Mouse (Mus musculus) liver, embryonic 14.5 days (tissue): ENCODE measurements around the gene Abcg1. TPM values are rescaled to one million over a fixed set of nuclear protein-coding genes. Genes with fewer than 3 reads are reported as not detected.

ENCODE experiments used
- ATAC-seq: fragments of 200-750 bp; cut with Nextera tagmentation; 2 replicates; pipeline ENCODE4 v1.8.0; 2017; ENCODE audit warnings: moderate number of reproducible peaks, mild to moderate bottlenecking, moderate library complexity; ENCODE audit not compliant: insufficient read depth
- DNase-seq, 3 experiments: peaks; one replicate each; pipeline ENCODE4 v3.0.0-alpha.2; 2012 to 2013; ENCODE audit warnings: low read depth in 3 of 3, low spot score in 3 of 3
- H3K27ac ChIP-seq: fragments of 300-500 bp; sonication (generic); 2 replicates; pipeline ENCODE4 v1.5.1; 2014; ENCODE audit warnings: moderate library complexity, mild to moderate bottlenecking, control low read depth, inconsistent platforms
- H3K27me3 ChIP-seq: fragments of 300-500 bp; sonication (generic); 2 replicates; pipeline ENCODE4 v1.6.1; 2014; ENCODE audit warnings: mild to moderate bottlenecking, low read length, moderate library complexity; ENCODE audit not compliant: control insufficient read depth, insufficient read depth
- H3K36me3 ChIP-seq: fragments of 300-500 bp; sonication (generic); replicated peaks from 2 replicates; pipeline ENCODE4 v1.6.1; 2014; ENCODE audit warnings: low read depth; ENCODE audit not compliant: control insufficient read depth, insufficient read depth
- H3K4me1 ChIP-seq, 2 experiments: fragments of 200-500 bp in 1 of 2; fragments of 300-500 bp in 1 of 2; sonication (generic) in 1 of 2; replicated peaks; 2 replicates each; pipeline ENCODE4 v1.6.1; 2012 to 2014; ENCODE audit warnings: antibody characterized with exemption in 1 of 2, inconsistent platforms in 1 of 2, low read length in 1 of 2; ENCODE audit not compliant: control insufficient read depth in 2 of 2, insufficient read depth in 2 of 2
- H3K4me2 ChIP-seq: fragments of 300-500 bp; sonication (generic); 2 replicates; pipeline ENCODE4 v1.6.1; 2014; ENCODE audit warnings: low read depth, mild to moderate bottlenecking, control low read depth, moderate library complexity
- H3K4me3 ChIP-seq, 2 experiments: fragments of 200-500 bp in 1 of 2; fragments of 300-500 bp in 1 of 2; sonication (generic) in 1 of 2; 2 replicates each; pipeline ENCODE4 v1.5.1; 2012 to 2014; ENCODE audit warnings: low read depth in 2 of 2, low read length in 2 of 2, mild to moderate bottlenecking in 2 of 2, control low read depth in 1 of 2, inconsistent platforms in 1 of 2, moderate library complexity in 1 of 2; ENCODE audit not compliant: insufficient read depth in 1 of 2
- H3K9ac ChIP-seq: fragments of 300-500 bp; sonication (generic); replicated peaks from 2 replicates; pipeline ENCODE4 v1.6.1; 2014; ENCODE audit warnings: mild to moderate bottlenecking, control low read depth, moderate library complexity
- H3K9me3 ChIP-seq: fragments of 300-500 bp; sonication (generic); 2 replicates; pipeline ENCODE4 v1.6.1; 2016; ENCODE audit warnings: low read length, mixed read lengths; ENCODE audit not compliant: control insufficient read depth
- CTCF ChIP-seq: IDR thresholded peaks from 2 replicates; pipeline ENCODE4 v1.5.1; 2016; ENCODE audit warnings: antibody characterized with exemption, low read depth, control low read depth
- EP300 ChIP-seq: IDR thresholded peaks from 2 replicates; pipeline ENCODE4 v1.6.1; 2016; ENCODE audit warnings: antibody characterized with exemption, low read depth
- WGBS: fragments of 180-500 bp; shearing (Covaris S2); extraction: QIAGEN DNeasy Blood & Tissue Kit; methylation state at CpG from one replicate; pipeline ENCODE4 v1.1.7; 2014; ENCODE audit not compliant: insufficient replicate concordance; 5-methylcytosine and 5-hydroxymethylcytosine counted together
- polyA plus RNA-seq, 2 experiments: library from polyadenylated mRNA; depleted of rRNA in 1 of 2; stranded (reverse) in 1 of 2; unstranded in 1 of 2; fragments of >200 nt; fragmentation: Nextera tagmentation in 1 of 2; extraction: Ambion mirVana in 1 of 2; gene quantifications; 2 replicates each; pipeline versions ENCODE4 v1.2.1 to v1.2.3; 2012 to 2014

The Abcg1 gene
- polyA plus RNA-seq, 2 experiments = 1.6 to 6.1 TPM

DNA sequence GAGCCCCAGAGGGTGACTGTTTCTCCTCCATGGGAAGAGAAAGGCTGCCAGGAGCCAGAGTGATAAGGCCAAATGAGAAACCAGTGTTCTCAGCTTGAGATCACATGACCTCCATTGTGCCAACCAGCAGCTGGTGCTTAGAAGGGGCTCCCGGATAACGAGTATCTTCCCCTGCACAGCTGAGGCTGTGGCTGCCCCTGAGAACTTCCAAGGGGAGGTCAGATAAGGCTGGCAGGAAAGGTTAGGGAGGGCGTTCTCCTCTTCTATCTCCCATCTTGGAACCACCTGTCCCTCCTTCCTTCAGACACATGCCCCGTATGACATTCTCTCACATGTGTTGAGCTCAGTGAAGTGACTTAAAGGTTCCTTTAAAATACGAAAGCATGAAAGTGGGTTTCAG, 23.3 kb upstream of the Abcg1 start:
- Histone ChIP-seq H3K27ac (peak overlapping the region; percentile 73), H3K27me3 (no peaks in the 10 kb centered on the region), H3K4me3 (peak overlapping the region in 1 of 2 experiments; percentile 10; a peak in 1 of 4 replicates), H3K4me1 (peaks cover 21 to 32% of the 10 kb centered on the region in 2 experiments), H3K9ac (peak overlapping the region; percentile 48), H3K4me2 (peak overlapping the region; percentile 66), H3K9me3 (no peaks in the 10 kb centered on the region), H3K36me3 (no peaks in the 10 kb centered on the region)
- 5% methylated on average over 5 of the region's 5 CpGs for WGBS
- DNase-seq (peak; percentile 78 to 80 (median 79)), ATAC-seq (peak; percentile 98)
- TF ChIP-seq EP300 (peak; percentile 92), CTCF (no peak)

DNA sequence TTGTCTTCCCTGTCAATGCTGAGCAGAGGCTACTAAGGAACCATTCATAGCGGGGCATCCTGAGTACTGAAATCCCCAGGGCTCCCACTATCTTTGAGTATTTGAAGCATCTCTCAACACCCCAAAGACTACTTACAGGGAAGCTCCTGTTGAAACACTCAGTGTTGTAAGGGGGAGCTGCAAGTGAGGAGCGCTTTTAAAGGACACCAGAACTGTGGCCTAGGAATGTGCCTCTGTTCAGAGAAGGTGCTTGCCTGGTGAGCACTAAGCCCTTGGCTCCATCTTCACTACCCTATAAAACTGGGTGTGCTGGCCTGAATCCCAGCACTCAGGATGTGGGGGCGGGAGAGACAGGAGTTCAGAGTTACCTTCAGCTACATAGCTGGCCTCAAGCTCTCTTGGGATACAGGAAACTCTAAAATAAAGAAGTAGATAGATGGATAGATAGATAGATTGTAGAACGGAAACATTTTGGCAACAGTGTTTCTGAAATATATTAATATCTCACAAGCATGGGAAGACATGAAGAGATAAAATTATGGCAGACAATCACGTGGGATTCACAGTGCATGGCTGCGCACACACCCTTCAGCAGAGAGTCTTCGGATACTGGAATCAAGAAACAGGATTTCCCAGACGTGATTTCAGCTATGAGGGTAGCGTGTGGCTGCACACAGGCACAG, 22.7 kb upstream of the Abcg1 start:
- H3K27me3 ChIP-seq = no peaks in the 10 kb centered on the region
- peak overlapping the region in 1 of 2 experiments; percentile 10; a peak in 1 of 4 replicates for H3K4me3 ChIP-seq
- TF ChIP-seq CTCF (no peak), EP300 (no peak)
- peaks cover 21 to 32% of the 10 kb centered on the region in 2 experiments for H3K4me1 ChIP-seq
- no peak overlapping the region; the same call in 1 of the 2 replicates for H3K9ac ChIP-seq
- peak overlapping the region; percentile 66 for H3K4me2 ChIP-seq
- H3K27ac ChIP-seq = peak overlapping the region; percentile 73
- peak; percentile 20 for ATAC-seq
- H3K9me3 ChIP-seq = no peaks in the 10 kb centered on the region
- DNase-seq = no peak
- no peaks in the 10 kb centered on the region for H3K36me3 ChIP-seq
- 56% methylated on average over 9 of the region's 9 CpGs for WGBS

DNA sequence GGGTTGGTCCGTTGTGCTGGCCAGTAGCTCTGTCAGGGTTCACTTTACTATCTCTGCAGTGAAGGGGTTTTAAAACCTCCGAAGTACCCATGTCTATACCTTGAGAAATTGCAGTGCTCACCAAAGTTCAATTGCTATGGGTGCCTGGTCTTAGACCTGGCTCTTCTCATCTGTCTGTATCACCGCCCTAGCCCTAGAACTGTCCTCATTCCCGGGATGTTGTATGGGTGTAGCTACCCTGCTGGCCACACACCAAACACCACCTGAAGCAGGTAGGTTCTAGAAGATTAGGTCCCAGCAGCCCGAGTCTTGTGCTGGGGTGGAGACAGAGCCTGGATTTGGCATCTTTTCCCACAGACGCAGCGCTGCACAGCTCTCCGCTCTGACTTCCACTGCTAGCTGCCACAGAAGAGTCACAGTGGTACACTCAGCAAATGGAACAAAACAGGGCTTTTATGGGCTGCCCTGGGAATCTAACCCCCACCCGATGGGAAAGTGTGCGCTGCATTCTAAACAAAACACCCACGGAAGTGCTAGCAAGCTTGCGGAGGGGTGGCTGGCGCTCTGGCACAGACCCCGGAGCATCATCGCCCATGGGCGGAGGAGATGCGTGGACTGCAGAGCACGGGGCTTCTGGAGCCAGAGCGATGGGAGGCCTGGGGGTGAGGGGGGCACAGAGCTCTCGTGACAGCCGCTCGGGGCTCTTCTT, 21.2 kb upstream of the Abcg1 start:
- Histone ChIP-seq H3K9me3 (no peaks in the 10 kb centered on the region), H3K27ac (no peak overlapping the region), H3K9ac (no peak overlapping the region), H3K4me1 (peaks cover 21 to 32% of the 10 kb centered on the region in 2 experiments), H3K4me3 (no peak overlapping the region), H3K36me3 (no peaks in the 10 kb centered on the region), H3K27me3 (no peaks in the 10 kb centered on the region), H3K4me2 (no peak overlapping the region)
- DNase-seq (no peak), ATAC-seq (no peak)
- TF ChIP-seq CTCF = no peak
- no peak for TF ChIP-seq EP300
- WGBS = 79% methylated on average over 22 of the region's 22 CpGs

DNA sequence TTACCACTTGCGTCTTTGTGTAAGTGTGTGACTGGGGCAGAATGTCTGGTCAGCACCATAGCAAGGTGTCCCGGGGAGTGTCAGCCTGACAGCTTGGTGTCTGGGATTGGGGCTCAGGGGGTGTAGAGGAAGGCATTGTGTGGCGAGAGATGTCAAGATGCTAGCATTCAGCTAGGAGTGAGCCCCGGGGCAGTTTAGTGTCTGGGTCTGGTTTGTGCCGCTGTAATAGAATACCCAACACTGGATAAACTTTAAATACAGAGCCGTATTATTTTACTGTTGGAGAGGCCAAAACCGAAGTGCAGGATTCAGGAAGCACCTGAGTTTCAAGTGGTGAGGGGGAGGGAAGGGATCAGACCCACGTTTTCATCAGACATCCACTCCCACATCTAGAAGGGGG, 20.1 kb upstream of the Abcg1 start:
- Histone ChIP-seq H3K36me3 (no peaks in the 10 kb centered on the region), H3K27me3 (no peaks in the 10 kb centered on the region), H3K4me2 (no peak overlapping the region), H3K4me1 (peaks cover 21 to 32% of the 10 kb centered on the region in 2 experiments), H3K4me3 (no peak overlapping the region), H3K9ac (no peak overlapping the region), H3K9me3 (no peaks in the 10 kb centered on the region), H3K27ac (no peak overlapping the region)
- 65% methylated on average over 8 of the region's 8 CpGs for WGBS
- ATAC-seq (no peak), DNase-seq (no peak)
- TF ChIP-seq EP300 (no peak), CTCF (no peak)

DNA sequence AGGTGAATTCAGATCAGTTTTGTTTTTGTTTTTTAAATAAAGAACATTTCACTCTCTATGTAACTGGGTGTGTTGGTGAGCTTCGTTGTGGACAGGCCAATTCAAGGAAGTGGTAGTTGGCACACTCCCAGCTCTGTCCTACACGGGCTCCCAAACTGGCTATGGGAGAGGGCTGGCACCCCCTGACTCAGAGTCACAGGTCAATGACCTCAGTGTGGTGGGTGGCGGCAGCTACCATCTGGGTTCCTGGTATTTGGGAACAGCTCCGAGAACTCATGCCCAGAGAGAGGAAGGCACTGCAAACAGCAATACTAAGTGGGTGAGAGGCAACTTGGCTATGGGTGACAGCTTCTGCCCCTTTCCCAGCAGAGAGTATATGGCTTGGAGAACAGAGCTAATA, 19.1 kb upstream of the Abcg1 start:
- TF ChIP-seq CTCF = no peak
- no peak for TF ChIP-seq EP300
- Histone ChIP-seq H3K36me3 (no peaks in the 10 kb centered on the region), H3K9me3 (no peaks in the 10 kb centered on the region), H3K4me3 (no peak overlapping the region), H3K27me3 (no peaks in the 10 kb centered on the region), H3K4me1 (peaks cover 18 to 28% of the 10 kb centered on the region in 2 experiments), H3K4me2 (no peak overlapping the region), H3K9ac (no peak overlapping the region), H3K27ac (no peak overlapping the region)
- ATAC-seq (no peak), DNase-seq (no peak)
- WGBS = 55% methylated on average over 4 of the region's 4 CpGs
